Comparison of ENCODE assay signal across 8 mouse cellular contexts in the genomic region with DNA sequence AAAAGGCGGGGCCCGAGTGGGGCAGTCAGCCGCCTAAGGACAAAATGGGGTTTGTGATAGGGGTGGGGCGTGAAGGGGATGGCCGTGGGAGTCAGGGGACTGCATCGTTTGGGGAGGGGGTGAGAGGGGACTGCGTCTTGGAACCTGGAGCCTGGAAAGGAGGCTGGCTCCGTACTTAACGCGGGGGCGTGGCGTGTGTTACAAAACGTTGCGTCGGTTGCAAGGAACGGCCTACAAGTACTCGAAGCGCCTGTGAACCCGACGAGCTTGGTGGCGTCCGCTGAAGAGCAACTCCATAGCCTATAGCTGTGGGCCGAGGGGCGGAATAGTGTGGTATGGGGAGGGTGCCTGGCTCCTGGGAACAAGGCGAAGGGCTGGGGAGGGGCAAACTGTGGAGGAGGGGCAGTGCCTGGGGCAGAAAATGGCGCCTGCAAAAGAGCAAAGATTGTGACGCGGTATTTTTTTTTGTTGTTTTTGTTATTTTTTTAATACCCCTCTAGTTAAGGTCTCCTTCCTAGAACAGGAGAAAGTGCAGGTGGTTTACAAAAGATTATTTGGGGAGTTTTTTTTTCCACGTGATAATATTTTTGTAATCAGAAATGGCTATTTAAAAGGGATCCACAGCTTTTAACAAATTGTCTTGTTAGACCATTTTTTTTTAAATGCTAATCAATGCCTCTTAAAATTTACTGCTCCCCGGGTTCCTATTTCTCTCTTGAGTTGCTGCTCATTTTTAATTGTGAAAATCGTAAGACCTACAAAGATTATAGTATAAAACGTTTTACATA. TPM values are rescaled to one million over a fixed set of nuclear protein-coding genes. Genes with fewer than 3 reads are reported as not detected.
DNase-seq lines count a peak whose midpoint lies in the region; ATAC-seq and TF ChIP-seq lines count a peak whose summit lies in the region.

No protein-coding gene starts in this region.

- WGBS in embryonic facial prominence, embryonic 13.5 days: 26% methylated on average over 32 of the region's 32 CpGs
- whole genome bisulfite sequencing in kidney, adult 2 months: 2% methylated on average over 32 of the region's 32 CpGs
- WGBS in limb, embryonic 12.5 days: 17% methylated on average over 32 of the region's 32 CpGs
- WGBS in midbrain, embryonic 14.5 days: 26% methylated on average over 31 of the region's 32 CpGs

- DNase-seq in A20 (ENCODE audit: low read depth, low spot score): peak; percentile 84
- peak; percentile 43 to 56 for DNase-seq in adrenal gland, postnatal 4 days (ENCODE audit: low spot score in 2 of 2)
- peak; percentile 80 to 83 for DNase-seq in heart, adult 18-20 months
- peak; percentile 83 for DNase-seq in kidney, adult 2 months
- DNase-seq in midbrain, embryonic 14.5 days: peak; percentile 82
- DNase-seq in spleen, postnatal 10 days (ENCODE audit: low spot score in 2 of 2): peak; percentile 46 to 68

- TF ChIP-seq CTCF in kidney, adult 2 months (conservative IDR thresholded peaks at IDR 0.05; ENCODE audit: insufficient read depth, insufficient read length, low read depth, low read length): no peak

- H3K36me3 ChIP-seq in embryonic facial prominence, embryonic 13.5 days: peaks cover 3% of the 10 kb centered on the region; the same call in 1 of the 2 replicates
- H3K36me3 ChIP-seq in kidney, adult 2 months (ENCODE audit: control insufficient read depth, insufficient read depth, low read length): no peaks in the 10 kb centered on the region
- peaks cover 3% of the 10 kb centered on the region; the same call in 1 of the 2 replicates for H3K36me3 ChIP-seq in limb, embryonic 12.5 days
- H3K36me3 ChIP-seq in midbrain, embryonic 14.5 days (ENCODE audit: control insufficient read depth, insufficient read depth, low read length): 0 out of 2 replicates have a peak, but pooled peaks cover 2% of the 10 kb centered on the region

- H3K4me2 ChIP-seq in embryonic facial prominence, embryonic 13.5 days: peak overlapping the region; percentile 54
- H3K4me2 ChIP-seq in limb, embryonic 12.5 days: peak overlapping the region; percentile 47
- peak overlapping the region; percentile 51 for H3K4me2 ChIP-seq in midbrain, embryonic 14.5 days (ENCODE audit: low read length)

- TF ChIP-seq POLR2A in kidney, adult 2 months (IDR thresholded peaks at IDR 0.05; ENCODE audit: low read depth, low read length): peak; percentile 35

- H3K4me1 ChIP-seq in embryonic facial prominence, embryonic 13.5 days: no peaks in the 10 kb centered on the region
- no peaks in the 10 kb centered on the region for H3K4me1 ChIP-seq in kidney, adult 2 months (ENCODE audit: control insufficient read depth, insufficient read depth, low read length)
- no peaks in the 10 kb centered on the region for H3K4me1 ChIP-seq in limb, embryonic 12.5 days (replicated peaks)
- no peaks in the 10 kb centered on the region for H3K4me1 ChIP-seq in midbrain, embryonic 14.5 days (ENCODE audit: control insufficient read depth, insufficient read depth, low read length)

- peak overlapping the region; percentile 78 for H3K9ac ChIP-seq in embryonic facial prominence, embryonic 13.5 days
- H3K9ac ChIP-seq in limb, embryonic 12.5 days (replicated peaks): peak overlapping the region; percentile 66
- peak overlapping the region; percentile 64 for H3K9ac ChIP-seq in midbrain, embryonic 14.5 days (replicated peaks; ENCODE audit: low read length)

- no peaks in the 10 kb centered on the region for H3K27me3 ChIP-seq in embryonic facial prominence, embryonic 13.5 days
- no peaks in the 10 kb centered on the region for H3K27me3 ChIP-seq in kidney, adult 2 months (replicated peaks; ENCODE audit: control insufficient read depth, insufficient read depth, low read length)
- H3K27me3 ChIP-seq in limb, embryonic 12.5 days: no peaks in the 10 kb centered on the region
- H3K27me3 ChIP-seq in midbrain, embryonic 14.5 days (ENCODE audit: control insufficient read depth, insufficient read depth, low read length): no peaks in the 10 kb centered on the region

- H3K9me3 ChIP-seq in embryonic facial prominence, embryonic 13.5 days: no peaks in the 10 kb centered on the region
- no peaks in the 10 kb centered on the region for H3K9me3 ChIP-seq in limb, embryonic 12.5 days
- H3K9me3 ChIP-seq in midbrain, embryonic 14.5 days (ENCODE audit: control insufficient read depth, low read length): no peaks in the 10 kb centered on the region

- peak overlapping the region; percentile 93 for H3K27ac ChIP-seq in embryonic facial prominence, embryonic 13.5 days
- peak overlapping the region; percentile 93 for H3K27ac ChIP-seq in kidney, adult 2 months (ENCODE audit: insufficient read depth, low read depth, low read length)
- H3K27ac ChIP-seq in limb, embryonic 12.5 days: peak overlapping the region; percentile 94
- H3K27ac ChIP-seq in midbrain, embryonic 14.5 days (replicated peaks; ENCODE audit: low read depth, low read length): peak overlapping the region; percentile 85

- peak; percentile 94 for ATAC-seq in embryonic facial prominence, embryonic 13.5 days (ENCODE audit: insufficient number of reproducible peaks, insufficient read depth, low FRiP score, low TSS enrichment, low read depth)
- ATAC-seq in limb, embryonic 12.5 days (ENCODE audit: insufficient number of reproducible peaks, insufficient read depth, low FRiP score, low TSS enrichment, low read depth): peak; percentile 99
- ATAC-seq in midbrain, embryonic 14.5 days (ENCODE audit: low FRiP score, low TSS enrichment): peak; percentile 87

- H3K4me3 ChIP-seq in embryonic facial prominence, embryonic 13.5 days: peak overlapping the region; percentile 57
- peak overlapping the region; percentile 97 for H3K4me3 ChIP-seq in kidney, adult 2 months (ENCODE audit: insufficient read depth, low read depth, low read length)
- H3K4me3 ChIP-seq in limb, embryonic 12.5 days (replicated peaks): peak overlapping the region; percentile 54
- H3K4me3 ChIP-seq in midbrain, embryonic 14.5 days (replicated peaks; ENCODE audit: low read depth, low read length): peak overlapping the region; percentile 62

RNA-seq across cellular contexts. Expression of gene Usp11, which starts 0.8 kb away (rescaled TPM):
- total RNA-seq in adrenal gland, postnatal 4 days (2021): 10 to 100 TPM; 49.7 to 53.2 TPM
- polyA plus RNA-seq in embryonic facial prominence, embryonic 13.5 days (2015; fragmentation: Nextera tagmentation; extraction: Ambion mirVana): 57.5 and 59.9 TPM in 2 replicates
- total RNA-seq in heart, adult 18-20 months (2021): 1 to 10 TPM; 4.6 to 7.8 TPM
- polyA plus RNA-seq in kidney, adult 2 months (2012; rRNA removed): 7.3 and 8.3 TPM in 2 replicates
- 49.5 and 60.6 TPM in 2 replicates for polyA plus RNA-seq in limb, embryonic 12.5 days (2016; fragmentation: Nextera tagmentation; extraction: Ambion mirVana)
- polyA plus RNA-seq in midbrain, embryonic 14.5 days (2014; fragmentation: Nextera tagmentation; extraction: Ambion mirVana): 68.7 and 91.6 TPM in 2 replicates

RNA-seq across cellular contexts. Expression of gene Cdk16, which starts 16.7 kb away (rescaled TPM):
- 100 to 1,000 TPM; 173 to 185 TPM for total RNA-seq in adrenal gland, postnatal 4 days (2021)
- polyA plus RNA-seq in embryonic facial prominence, embryonic 13.5 days (2015; fragmentation: Nextera tagmentation; extraction: Ambion mirVana): 111 and 127 TPM in 2 replicates
- 100 to 1,000 TPM; 107 to 117 TPM for total RNA-seq in heart, adult 18-20 months (2021)
- 148 and 163 TPM in 2 replicates for polyA plus RNA-seq in kidney, adult 2 months (2012; rRNA removed)
- 125 and 142 TPM in 2 replicates for polyA plus RNA-seq in limb, embryonic 12.5 days (2016; fragmentation: Nextera tagmentation; extraction: Ambion mirVana)
- polyA plus RNA-seq in midbrain, embryonic 14.5 days (2014; fragmentation: Nextera tagmentation; extraction: Ambion mirVana): 112 and 123 TPM in 2 replicates

RNA-seq across cellular contexts. Expression of gene Uba1, which starts 46.4 kb away (rescaled TPM):
- total RNA-seq in adrenal gland, postnatal 4 days (2021): 100 to 1,000 TPM; 348 to 400 TPM
- polyA plus RNA-seq in embryonic facial prominence, embryonic 13.5 days (2015; fragmentation: Nextera tagmentation; extraction: Ambion mirVana): 201 and 219 TPM in 2 replicates
- total RNA-seq in heart, adult 18-20 months (2021): 100 to 1,000 TPM; 206 to 212 TPM
- 208 and 235 TPM in 2 replicates for polyA plus RNA-seq in kidney, adult 2 months (2012; rRNA removed)
- polyA plus RNA-seq in limb, embryonic 12.5 days (2016; fragmentation: Nextera tagmentation; extraction: Ambion mirVana): 225 and 232 TPM in 2 replicates
- 306 and 398 TPM in 2 replicates for polyA plus RNA-seq in midbrain, embryonic 14.5 days (2014; fragmentation: Nextera tagmentation; extraction: Ambion mirVana)

Comparison
In these comparisons a context has a peak if more than half of its experiments do, and no peak if none do; other contexts are left out.
1. Peak in every context shown above with its lines: DNase-seq, ATAC-seq, H3K4me3 ChIP-seq and H3K27ac ChIP-seq.